Mouse (Mus musculus): ENCODE measurements around the gene Art3.

DNA sequence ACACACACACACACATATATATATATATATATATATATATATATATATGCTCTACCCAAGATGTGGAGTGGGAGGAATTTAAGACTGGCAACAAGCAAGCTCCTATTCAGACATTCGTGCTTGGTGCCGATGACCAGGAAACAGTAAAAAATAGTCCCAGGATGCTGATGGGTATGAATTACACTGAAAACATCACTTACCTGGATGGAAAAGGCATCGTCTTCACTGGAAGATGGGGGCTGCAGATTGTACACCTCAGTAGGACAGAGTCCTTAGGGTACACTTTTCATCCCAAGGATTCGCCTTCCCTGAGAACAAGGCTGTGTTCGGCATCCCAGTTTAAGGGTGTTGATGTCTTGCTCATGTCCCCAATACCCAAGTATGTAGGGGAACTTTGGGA lies 32.4 kb downstream of the Art3 start:
- no peak for TF ChIP-seq CTCF (IDR thresholded peaks at IDR 0.05; ENCODE audit: extremely low read depth, insufficient read depth, low read length)
- no peak for TF ChIP-seq POLR2A (IDR thresholded peaks at IDR 0.05; ENCODE audit: extremely low read depth, insufficient read depth, low read length)
